Mouse (Mus musculus): ENCODE results near the gene Shkbp1.

Gene Shkbp1

GRCm38 (mm10) chr7:27332353-27333199, 23.2 kb downstream of the Shkbp1 start:
- DNase-seq: peak; percentile 69 to 82

- no peak for DNase-seq
Observed at GRCm38 (mm10) chr7:27331854-27332253, 24.0 kb downstream of the Shkbp1 start.

GRCm38 (mm10) chr7:27331541-27331851, 24.3 kb downstream of the Shkbp1 start:
- no peak for DNase-seq

- DNase-seq: peak; percentile 35 to 56
Observed at GRCm38 (mm10) chr7:27330709-27331540, 24.9 kb downstream of the Shkbp1 start.

- no peak for DNase-seq
Observed at GRCm38 (mm10) chr7:27329981-27330380, 25.8 kb downstream of the Shkbp1 start.

- peak; percentile 85 to 86 for DNase-seq
Observed at GRCm38 (mm10) chr7:27329326-27329947, 26.4 kb downstream of the Shkbp1 start.

- DNase-seq: no peak
Observed at GRCm38 (mm10) chr7:27328648-27329047, 27.2 kb downstream of the Shkbp1 start.

GRCm38 (mm10) chr7:27328161-27328560, 27.7 kb downstream of the Shkbp1 start:
- DNase-seq: no peak

GRCm38 (mm10) chr7:27327500-27327899, 28.3 kb downstream of the Shkbp1 start:
- no peak for DNase-seq

- DNase-seq: peak; percentile 54 to 59
Observed at GRCm38 (mm10) chr7:27326101-27326880, 29.5 kb downstream of the Shkbp1 start.

GRCm38 (mm10) chr7:27325697-27326096, 30.1 kb downstream of the Shkbp1 start:
- peak; percentile 43 to 50 for DNase-seq

GRCm38 (mm10) chr7:27324928-27325327, 30.9 kb downstream of the Shkbp1 start:
- no peak for DNase-seq

- no peak for DNase-seq
Observed at GRCm38 (mm10) chr7:27324161-27324560, 31.7 kb downstream of the Shkbp1 start.

- no peak for DNase-seq
Observed at GRCm38 (mm10) chr7:27323001-27323400, 32.8 kb downstream of the Shkbp1 start.

- DNase-seq: no peak
Observed at GRCm38 (mm10) chr7:27322291-27322690, 33.5 kb downstream of the Shkbp1 start.

- DNase-seq: no peak
Observed at GRCm38 (mm10) chr7:27319411-27319810, 36.4 kb downstream of the Shkbp1 start.

GRCm38 (mm10) chr7:27315958-27316357, 39.9 kb downstream of the Shkbp1 start:
- peak in 1 of 2 experiments; percentile 43 for DNase-seq

GRCm38 (mm10) chr7:27314393-27314792, 41.4 kb downstream of the Shkbp1 start:
- no peak for DNase-seq

GRCm38 (mm10) chr7:27311651-27312284, 44.1 kb downstream of the Shkbp1 start:
- no peak for DNase-seq

- no peak for DNase-seq
Observed at GRCm38 (mm10) chr7:27310996-27311535, 44.8 kb downstream of the Shkbp1 start.

- peak; percentile 56 to 64 for DNase-seq
Observed at GRCm38 (mm10) chr7:27310306-27310705, 45.5 kb downstream of the Shkbp1 start.

- no peak for DNase-seq
Observed at GRCm38 (mm10) chr7:27309832-27310231, 46.0 kb downstream of the Shkbp1 start.

Data from cerebellum, postnatal 36 days (tissue).